Mouse (Mus musculus): ENCODE measurements around the gene AC131692.1. TPM values are rescaled to one million over a fixed set of nuclear protein-coding genes. Genes with fewer than 3 reads are reported as not detected.

The AC131692.1 gene
- not detected for total RNA-seq (2021)
- long read RNA-seq, experiment 1 = 0 reads
- long read RNA-seq, experiment 2 = 0 reads

DNA sequence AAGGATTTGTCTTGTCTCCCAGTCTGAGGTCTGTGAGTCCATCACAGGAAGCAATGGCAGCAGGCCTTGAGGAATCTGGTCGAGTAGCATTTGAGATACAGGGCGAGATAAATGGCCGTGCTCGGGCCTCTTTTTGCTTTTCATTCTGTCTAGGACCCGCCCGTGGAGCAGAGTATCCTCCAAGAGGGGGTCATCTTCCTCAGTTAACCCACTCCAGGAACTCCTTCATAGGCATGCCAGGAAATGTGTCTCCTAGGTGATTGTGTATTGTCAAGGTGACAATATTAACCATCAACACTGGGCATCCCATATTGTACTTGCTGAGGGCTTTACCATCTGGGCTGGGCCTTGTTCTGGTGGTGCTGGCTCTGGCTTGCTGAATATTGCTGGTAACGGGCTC, at the start of gene AC131692.1:
Gene AC131692.1, plus strand, starts transcription at position 301 of the 400 bp plus-strand sequence.
- DNase-seq (ENCODE audit: low spot score in 2 of 2) = no peak
- H3K27ac ChIP-seq = no peak within 1 kb of the TSS
- no peak within 1 kb of the TSS for H3K4me3 ChIP-seq
- no peak for TF ChIP-seq CTCF (conservative IDR thresholded peaks at IDR 0.05)

GRCm38 (mm10) chr19:6045366-6046293, 48.6 kb upstream of the AC131692.1 start:
- H3K4me3 ChIP-seq = peak overlapping the region; percentile 99
- TF ChIP-seq CTCF (conservative IDR thresholded peaks at IDR 0.05) = peak; percentile 34
- peak overlapping the region; percentile 99 for H3K27ac ChIP-seq
- no peak for DNase-seq (ENCODE audit: low spot score in 2 of 2)

- DNase-seq (ENCODE audit: low spot score in 2 of 2) = peak; percentile 89 to 95
- H3K4me3 ChIP-seq = peak within 1 kb of the TSS; percentile 99
- TF ChIP-seq CTCF (conservative IDR thresholded peaks at IDR 0.05) = no peak
Measured at GRCm38 (mm10) chr19:6046294-6047153, 47.7 kb upstream of the AC131692.1 start, which contains the start of gene Syvn1. Gene Syvn1, plus strand, starts transcription at chr19:6046576.

GRCm38 (mm10) chr19:6047154-6047898, 46.9 kb upstream of the AC131692.1 start:
- no peak for TF ChIP-seq CTCF (conservative IDR thresholded peaks at IDR 0.05)
- Histone ChIP-seq H3K4me3 (peak overlapping the region; percentile 99), H3K27ac (peak overlapping the region; percentile 99)
- DNase-seq (ENCODE audit: low spot score in 2 of 2) = no peak

More at GRCm38 (mm10) chr19:6046294-6047153, 47.7 kb upstream of the AC131692.1 start, which contains the start of gene Syvn1:
- peak within 1 kb of the TSS; percentile 99 for H3K27ac ChIP-seq

DNA sequence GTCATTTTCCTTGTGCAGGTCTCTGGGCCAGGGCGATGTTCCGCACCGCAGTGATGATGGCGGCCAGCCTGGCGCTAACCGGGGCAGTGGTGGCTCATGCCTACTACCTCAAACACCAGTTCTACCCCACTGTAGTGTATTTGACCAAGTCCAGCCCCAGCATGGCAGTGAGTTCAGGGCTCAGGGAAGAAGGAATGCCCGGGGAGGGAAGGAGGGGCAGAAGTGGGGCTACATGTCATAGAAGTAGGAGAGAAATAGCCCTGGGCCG, 46.4 kb upstream of the AC131692.1 start:
- Histone ChIP-seq H3K27ac (peak overlapping the region; percentile 99; the same call in 1 of the 2 replicates), H3K4me3 (peak overlapping the region; percentile 99)
- no peak for DNase-seq (ENCODE audit: low spot score in 2 of 2)
- no peak for TF ChIP-seq CTCF (conservative IDR thresholded peaks at IDR 0.05)

DNA sequence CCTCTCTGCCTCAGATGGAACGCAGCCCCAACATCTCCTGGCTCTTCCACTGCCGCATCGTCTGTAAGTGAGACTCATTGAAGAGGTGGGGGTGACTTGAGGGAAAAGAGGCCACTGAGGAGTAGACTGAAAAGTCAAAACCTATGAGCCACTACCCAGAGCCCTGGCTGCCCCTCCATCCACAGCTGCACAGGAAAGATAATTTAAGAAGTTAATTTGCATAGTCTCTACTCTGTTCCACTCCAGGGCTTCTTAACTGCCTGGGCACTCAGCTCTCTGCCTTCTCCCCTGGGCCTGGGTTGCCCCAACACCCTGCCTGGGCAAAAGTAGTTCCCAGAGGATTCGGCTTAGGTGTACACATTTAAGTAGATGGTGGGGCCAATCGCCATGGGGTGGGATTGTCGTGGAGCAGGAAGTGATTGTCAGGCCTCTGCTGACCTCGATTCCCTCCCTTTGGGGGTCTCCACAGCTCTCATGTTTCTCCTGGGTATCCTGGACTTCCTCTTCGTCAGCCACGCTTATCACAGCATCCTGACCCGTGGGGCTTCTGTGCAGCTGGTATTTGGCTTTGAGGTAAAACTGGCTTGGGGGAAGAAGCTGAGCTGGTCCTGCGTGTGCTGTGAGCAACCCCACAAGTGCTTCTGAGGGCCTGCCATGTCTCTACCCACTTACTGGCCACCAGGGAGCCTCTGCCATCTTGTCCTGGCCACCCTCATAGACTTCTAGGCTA, 45.4 kb upstream of the AC131692.1 start:
- no peak for TF ChIP-seq CTCF (conservative IDR thresholded peaks at IDR 0.05)
- no peak for DNase-seq (ENCODE audit: low spot score in 2 of 2)

DNA sequence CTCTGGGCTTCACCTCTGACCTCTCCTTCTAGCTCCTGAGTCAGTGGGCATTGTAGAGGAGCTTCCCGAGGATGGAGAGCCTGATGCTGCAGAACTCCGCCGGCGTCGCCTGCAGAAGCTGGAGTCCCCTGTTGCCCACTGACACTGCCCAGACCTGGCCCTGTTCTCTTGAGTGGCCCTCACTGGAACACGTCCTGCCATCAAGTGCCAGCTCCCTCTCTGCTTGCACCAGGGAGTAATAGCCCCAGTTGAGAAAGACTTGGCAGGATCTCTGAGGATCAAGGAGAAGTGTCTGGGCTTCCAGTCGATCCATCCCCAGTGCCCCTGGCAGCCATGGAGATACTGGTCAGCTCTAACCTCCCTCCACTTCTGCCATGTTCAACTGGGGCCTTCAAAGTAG, 41.7 kb upstream of the AC131692.1 start:
- no peak for TF ChIP-seq CTCF (conservative IDR thresholded peaks at IDR 0.05)
- DNase-seq (ENCODE audit: low spot score in 2 of 2) = no peak
- no peak overlapping the region for H3K27ac ChIP-seq
- H3K4me3 ChIP-seq = no peak overlapping the region

More for the DNA sequence above, 45.4 kb upstream of the AC131692.1 start:
- no peak overlapping the region for H3K27ac ChIP-seq
- no peak overlapping the region for H3K4me3 ChIP-seq

DNA sequence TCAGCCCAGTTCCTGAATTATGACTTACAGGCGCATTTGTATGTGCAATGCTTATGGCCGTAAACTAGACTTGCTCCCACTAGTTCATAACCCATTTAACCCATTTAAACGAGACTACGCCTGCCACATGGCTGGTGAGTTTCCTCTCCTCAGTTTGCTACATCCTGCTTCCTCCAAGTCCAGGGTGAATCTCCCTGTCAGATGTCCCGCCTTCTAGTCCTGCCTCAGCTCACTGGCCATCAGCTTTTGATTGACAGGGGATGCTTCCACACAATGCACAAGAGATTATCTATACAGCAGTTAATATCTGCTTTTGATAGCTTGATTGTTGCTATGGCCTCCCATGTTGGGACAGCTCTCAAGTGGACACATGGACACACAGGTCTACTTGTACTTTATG, 39.9 kb upstream of the AC131692.1 start:
- Histone ChIP-seq H3K27ac (no peak overlapping the region), H3K4me3 (no peak overlapping the region)
- DNase-seq (ENCODE audit: low spot score in 2 of 2) = no peak
- TF ChIP-seq CTCF (conservative IDR thresholded peaks at IDR 0.05) = no peak

GRCm38 (mm10) chr19:6056696-6057095, 37.5 kb upstream of the AC131692.1 start:
- no peak for DNase-seq (ENCODE audit: low spot score in 2 of 2)
- no peak overlapping the region for H3K27ac ChIP-seq
- peak overlapping the region; percentile 96 for H3K4me3 ChIP-seq
- TF ChIP-seq CTCF (conservative IDR thresholded peaks at IDR 0.05) = no peak

- H3K4me3 ChIP-seq = peak within 1 kb of the TSS; percentile 96
- peak; percentile 98 for DNase-seq (ENCODE audit: low spot score in 2 of 2)
- peak within 1 kb of the TSS; percentile 95 for H3K27ac ChIP-seq
- no peak for TF ChIP-seq CTCF (conservative IDR thresholded peaks at IDR 0.05)
Measured at GRCm38 (mm10) chr19:6057313-6058096, 36.7 kb upstream of the AC131692.1 start, which contains the start of the genes Mrpl49 and Fau. Gene Mrpl49, minus strand, starts transcription at chr19:6057785. Gene Fau, plus strand, starts transcription at chr19:6057844.

DNA sequence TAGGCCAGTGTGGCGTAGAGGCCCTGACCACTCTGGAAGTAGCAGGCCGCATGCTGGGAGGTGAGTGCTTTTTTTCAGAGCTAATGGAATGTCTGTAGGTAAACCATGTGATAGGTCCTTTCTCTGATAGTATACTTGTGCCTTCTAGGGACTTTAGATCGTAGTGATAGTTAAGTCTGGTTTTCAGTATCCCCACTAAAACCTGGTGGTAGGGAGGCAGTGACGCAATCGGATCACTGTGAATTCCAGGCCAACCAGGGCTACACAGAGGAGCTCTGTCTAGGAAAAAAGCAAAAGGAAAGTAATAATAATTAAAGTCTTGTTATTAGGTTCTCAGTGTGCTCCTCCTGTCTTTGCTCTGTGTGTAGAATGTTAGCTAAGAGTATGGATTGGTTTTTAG, 35.7 kb upstream of the AC131692.1 start:
- DNase-seq (ENCODE audit: low spot score in 2 of 2) = no peak
- no peak for TF ChIP-seq CTCF (conservative IDR thresholded peaks at IDR 0.05)
- Histone ChIP-seq H3K4me3 (peak overlapping the region; percentile 96), H3K27ac (peak overlapping the region; percentile 95)

All from layer of hippocampus, adult 2 months (tissue).